Mouse (Mus musculus): ENCODE measurements around the gene Gpr182.
"Not testable (repeated sequence)": the region's sequence is repeated elsewhere in the genome, so short reads cannot be mapped to it uniquely, and the experiment has no call there.

The Gpr182 gene

GRCm38 (mm10) chr10:127751548-127751947 lies at the start of gene Gpr182:
Gene Gpr182 (minus strand): TSS chr10:127751732.
- DNase-seq (ENCODE audit: low spot score in 2 of 2), result no peak

- DNase-seq (ENCODE audit: low spot score in 2 of 2), result no peak
Measured at GRCm38 (mm10) chr10:127800891-127801290, 49.4 kb upstream of the Gpr182 start, which contains the start of gene Rdh16. Gene Rdh16 (plus strand): TSS chr10:127801152.

- DNase-seq (ENCODE audit: low spot score in 2 of 2), result no peak
Measured at GRCm38 (mm10) chr10:127799295-127799694, 47.8 kb upstream of the Gpr182 start.

GRCm38 (mm10) chr10:127785411-127785810 lies 33.9 kb upstream of the Gpr182 start:
- DNase-seq (ENCODE audit: low spot score in 2 of 2), result not testable (repeated sequence)

- DNase-seq (ENCODE audit: low spot score in 2 of 2), result not testable (repeated sequence)
Measured at GRCm38 (mm10) chr10:127782321-127782720, 30.8 kb upstream of the Gpr182 start.

- DNase-seq (ENCODE audit: low spot score in 2 of 2), result no peak
Measured at GRCm38 (mm10) chr10:127776011-127776410, 24.5 kb upstream of the Gpr182 start, which contains the start of gene Rdh9. Gene Rdh9 (plus strand): TSS chr10:127776386.

GRCm38 (mm10) chr10:127766564-127766963 lies 15.0 kb upstream of the Gpr182 start:
- no peak for DNase-seq (ENCODE audit: low spot score in 2 of 2)

- no peak for DNase-seq (ENCODE audit: low spot score in 2 of 2)
Measured at GRCm38 (mm10) chr10:127763914-127764680, 12.6 kb upstream of the Gpr182 start.

GRCm38 (mm10) chr10:127762926-127763325 lies 11.4 kb upstream of the Gpr182 start:
- DNase-seq (ENCODE audit: low spot score in 2 of 2), result peak in 1 of 2 experiments; percentile 2

GRCm38 (mm10) chr10:127759181-127760110 lies 7.9 kb upstream of the Gpr182 start, which contains the start of the genes Rdh1 and Rdh16f1:
Gene Rdh1 (plus strand): TSS chr10:127759721.
Gene Rdh16f1 (plus strand): TSS chr10:127759787.
- DNase-seq (ENCODE audit: low spot score in 2 of 2), result no peak

- no peak for DNase-seq (ENCODE audit: low spot score in 2 of 2)
Measured at GRCm38 (mm10) chr10:127755770-127756468, 4.4 kb upstream of the Gpr182 start.

- no peak for DNase-seq (ENCODE audit: low spot score in 2 of 2)
Measured at GRCm38 (mm10) chr10:127755246-127755645, 3.7 kb upstream of the Gpr182 start.

- no peak for DNase-seq (ENCODE audit: low spot score in 2 of 2)
Measured at GRCm38 (mm10) chr10:127754566-127755166, 3.1 kb upstream of the Gpr182 start.

- no peak for DNase-seq (ENCODE audit: low spot score in 2 of 2)
Measured at GRCm38 (mm10) chr10:127750136-127750777, 1.3 kb downstream of the Gpr182 start.

GRCm38 (mm10) chr10:127748847-127749612 lies 2.5 kb downstream of the Gpr182 start:
- no peak for DNase-seq (ENCODE audit: low spot score in 2 of 2)

GRCm38 (mm10) chr10:127747254-127747653 lies 4.3 kb downstream of the Gpr182 start:
- DNase-seq (ENCODE audit: low spot score in 2 of 2), result no peak

- no peak for DNase-seq (ENCODE audit: low spot score in 2 of 2)
Measured at GRCm38 (mm10) chr10:127745886-127746285, 5.6 kb downstream of the Gpr182 start.

GRCm38 (mm10) chr10:127744661-127745060 lies 6.9 kb downstream of the Gpr182 start:
- peak in 1 of 2 experiments; percentile 52 for DNase-seq (ENCODE audit: low spot score in 2 of 2)

- DNase-seq (ENCODE audit: low spot score in 2 of 2), result peak; percentile 26 to 40
Measured at GRCm38 (mm10) chr10:127739661-127740161, 11.8 kb downstream of the Gpr182 start.
